Mouse (Mus musculus) right cerebral cortex, adult 18-20 months (tissue): ENCODE results near the gene Pigr.
A peak's percentile ranks its signal among the peaks of the same experiment; 100 is the strongest.

Experiments
- DNase-seq: peaks from one replicate; pipeline ENCODE4 v3.0.0; 2022; ENCODE audit warnings: mixed read lengths

The Pigr gene

GRCm38 (mm10) chr1:130829906-130830830 is 3.7 kb downstream of the Pigr start:
- DNase-seq = no peak

GRCm38 (mm10) chr1:130832230-130833149 is 6.0 kb downstream of the Pigr start:
- no peak for DNase-seq

GRCm38 (mm10) chr1:130835161-130835936 is 8.9 kb downstream of the Pigr start:
- no peak for DNase-seq

DNA sequence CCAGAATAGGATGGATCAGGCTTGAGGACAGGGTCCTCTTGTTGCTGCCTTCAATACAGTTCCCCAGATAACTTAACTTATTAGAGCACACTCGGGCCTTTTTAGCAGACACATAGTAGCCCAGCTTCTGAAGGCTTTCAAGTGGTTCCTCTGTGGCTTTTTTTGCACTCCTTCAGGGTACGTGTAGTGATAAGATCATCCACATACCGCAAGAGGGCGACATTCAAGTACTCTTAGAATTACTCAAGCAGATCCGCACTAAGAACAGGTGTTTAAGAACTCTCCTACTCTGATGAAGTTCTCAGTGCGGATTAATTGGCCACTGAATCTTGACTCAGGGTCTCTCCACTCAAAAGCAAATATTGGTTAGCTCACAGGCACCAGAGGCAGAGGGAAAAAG is 11.8 kb downstream of the Pigr start:
- no peak for DNase-seq

DNA sequence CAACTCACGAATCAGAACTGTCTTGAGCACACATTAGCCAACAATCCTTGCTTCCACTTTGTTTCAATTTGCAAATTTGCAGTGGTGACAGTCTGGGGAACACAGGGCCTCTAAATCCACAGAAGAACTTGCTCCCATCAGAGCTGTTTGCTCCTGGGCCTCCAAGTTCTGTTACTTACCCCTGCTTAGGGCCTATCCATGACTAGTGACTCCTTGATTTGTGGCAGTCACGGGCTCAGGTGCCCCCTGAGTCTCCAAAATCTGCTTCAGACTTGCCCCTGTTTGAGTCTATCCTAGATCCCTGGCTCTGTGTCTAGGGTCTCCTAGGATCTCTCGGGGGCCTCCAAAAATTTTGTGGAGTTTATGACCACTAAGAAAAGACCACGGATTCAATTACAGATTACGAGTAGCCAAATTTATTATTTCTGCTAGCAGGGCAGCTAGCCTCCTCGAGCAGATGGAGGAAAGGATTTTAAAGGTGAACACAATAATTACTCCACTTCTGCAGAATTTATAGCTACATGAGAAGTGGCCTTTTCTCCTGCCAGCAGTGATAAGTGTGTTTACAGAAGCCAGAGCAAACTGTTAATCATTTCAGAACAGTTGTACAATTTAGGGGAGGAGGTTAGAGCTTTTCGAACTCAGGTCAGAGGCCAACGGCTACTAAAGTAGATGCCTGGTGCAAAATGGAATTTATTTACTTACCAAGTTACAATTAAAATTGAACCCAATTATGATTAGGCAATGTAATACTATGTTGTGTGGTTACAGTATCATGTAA is 14.3 kb downstream of the Pigr start:
- no peak for DNase-seq

DNA sequence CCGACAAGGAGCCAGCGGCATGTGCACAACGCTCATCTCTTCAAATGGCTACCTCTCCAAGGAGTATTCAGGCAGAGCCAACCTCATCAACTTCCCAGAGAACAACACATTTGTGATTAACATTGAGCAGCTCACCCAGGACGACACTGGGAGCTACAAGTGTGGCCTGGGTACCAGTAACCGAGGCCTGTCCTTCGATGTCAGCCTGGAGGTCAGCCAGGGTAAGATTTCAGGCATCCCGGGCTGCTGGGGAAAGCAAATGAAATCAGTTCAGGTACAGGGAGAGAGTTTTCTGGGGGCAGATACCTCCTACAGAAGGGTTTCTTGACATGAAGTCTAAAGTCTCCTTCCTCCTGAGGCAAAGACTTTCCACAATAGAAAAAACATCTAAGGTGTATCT is 15.1 kb downstream of the Pigr start:
- no peak for DNase-seq

DNA sequence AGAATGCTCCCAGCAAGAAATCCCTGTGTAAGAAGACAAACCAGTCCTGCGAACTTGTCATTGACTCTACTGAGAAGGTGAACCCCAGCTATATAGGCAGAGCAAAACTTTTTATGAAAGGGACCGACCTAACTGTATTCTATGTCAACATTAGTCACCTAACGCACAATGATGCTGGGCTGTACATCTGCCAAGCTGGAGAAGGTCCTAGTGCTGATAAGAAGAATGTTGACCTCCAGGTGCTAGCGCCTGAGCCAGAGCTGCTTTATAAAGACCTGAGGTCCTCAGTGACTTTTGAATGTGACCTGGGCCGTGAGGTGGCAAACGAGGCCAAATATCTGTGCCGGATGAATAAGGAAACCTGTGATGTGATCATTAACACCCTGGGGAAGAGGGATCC is 18.0 kb downstream of the Pigr start:
- no peak for DNase-seq

DNA sequence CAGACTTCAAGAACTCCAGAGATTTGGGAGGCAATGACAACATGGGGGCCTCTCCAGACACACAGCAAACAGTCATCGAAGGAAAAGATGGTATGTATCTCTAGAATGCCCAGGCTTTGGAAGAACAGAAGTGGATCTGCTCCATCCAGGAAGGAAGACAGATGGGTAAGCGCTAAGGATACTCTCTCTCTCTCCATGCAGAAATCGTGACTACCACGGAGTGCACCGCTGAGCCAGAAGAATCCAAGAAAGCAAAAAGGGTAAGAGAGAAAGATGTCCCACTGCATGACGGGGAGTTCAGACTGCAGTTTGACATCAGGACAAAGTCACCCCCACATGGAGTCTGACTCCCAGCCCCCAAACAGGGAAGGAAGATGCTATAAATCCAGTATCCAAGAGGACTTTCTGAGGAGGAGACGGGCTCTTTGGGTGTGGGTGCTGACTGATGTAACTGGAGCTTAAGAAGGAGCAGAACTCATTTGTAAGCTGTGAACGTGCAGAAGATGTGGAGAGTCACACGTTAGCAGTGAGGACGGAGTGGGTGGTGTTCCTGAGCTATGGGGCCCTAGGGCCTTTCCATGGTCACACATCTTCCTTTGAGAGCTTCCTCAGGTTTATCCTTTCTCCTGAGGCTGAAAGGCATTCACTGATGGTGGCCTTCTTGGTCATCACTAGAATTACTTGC is 23.2 kb downstream of the Pigr start:
- peak; percentile 25 for DNase-seq

- no peak for DNase-seq
Observed at GRCm38 (mm10) chr1:130850405-130850804, 23.9 kb downstream of the Pigr start.

DNA sequence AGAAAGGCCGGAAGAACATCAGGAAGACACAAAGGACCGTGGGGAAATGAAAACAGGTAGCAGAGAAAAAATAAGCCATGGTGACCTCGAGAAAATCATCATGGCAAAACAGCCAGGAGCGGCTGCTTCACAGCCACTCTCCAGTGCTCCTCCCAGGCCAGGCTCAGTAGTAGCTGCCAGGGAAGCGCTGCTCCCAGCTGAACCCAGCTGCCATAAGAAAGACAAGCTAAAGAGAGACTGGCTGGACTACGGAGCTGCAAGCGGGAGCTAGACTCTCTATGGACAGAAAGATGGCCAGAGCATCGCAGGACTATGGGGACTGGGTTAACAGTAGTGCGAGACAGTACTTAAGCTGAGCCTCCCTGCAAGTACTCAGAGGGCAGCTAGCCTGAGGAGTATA is 28.3 kb downstream of the Pigr start:
- no peak for DNase-seq

GRCm38 (mm10) chr1:130855723-130856122 is 29.2 kb downstream of the Pigr start:
- no peak for DNase-seq

- DNase-seq = no peak
Observed at GRCm38 (mm10) chr1:130857456-130857855, 31.0 kb downstream of the Pigr start.

- no peak for DNase-seq
Observed at GRCm38 (mm10) chr1:130864238-130864637, 37.8 kb downstream of the Pigr start.

GRCm38 (mm10) chr1:130864741-130865140 is 38.3 kb downstream of the Pigr start:
- no peak for DNase-seq

GRCm38 (mm10) chr1:130865541-130866221 is 39.2 kb downstream of the Pigr start, which contains the start of gene Fcmr:
Gene Fcmr (plus strand): TSS chr1:130865669.
- DNase-seq = no peak

DNA sequence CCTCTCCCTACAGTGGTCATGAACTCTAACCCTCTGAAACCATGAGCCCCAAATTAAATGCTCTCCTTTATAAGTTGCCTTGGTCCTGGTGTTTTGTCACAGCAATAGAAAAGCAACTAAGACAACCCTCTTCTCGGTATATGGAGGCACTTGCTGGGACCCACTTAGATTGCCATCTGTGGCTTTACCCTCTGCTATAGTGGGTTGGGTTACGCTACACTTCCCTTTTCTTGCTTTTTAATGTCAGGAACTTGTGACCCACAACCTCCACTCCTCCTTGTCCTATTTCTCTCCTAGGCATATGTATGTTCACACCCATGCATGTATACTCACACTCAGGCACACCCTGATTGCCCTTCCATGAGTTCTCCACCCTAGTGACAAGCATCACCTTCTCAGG is 46.4 kb downstream of the Pigr start:
- DNase-seq = no peak

GRCm38 (mm10) chr1:130875139-130875538 is 48.7 kb downstream of the Pigr start:
- DNase-seq = peak; percentile 43

GRCm38 (mm10) chr1:130875910-130876309 is 49.4 kb downstream of the Pigr start:
- no peak for DNase-seq

- DNase-seq = peak; percentile 60
Observed at GRCm38 (mm10) chr1:130876931-130877509, 50.5 kb downstream of the Pigr start.

DNA sequence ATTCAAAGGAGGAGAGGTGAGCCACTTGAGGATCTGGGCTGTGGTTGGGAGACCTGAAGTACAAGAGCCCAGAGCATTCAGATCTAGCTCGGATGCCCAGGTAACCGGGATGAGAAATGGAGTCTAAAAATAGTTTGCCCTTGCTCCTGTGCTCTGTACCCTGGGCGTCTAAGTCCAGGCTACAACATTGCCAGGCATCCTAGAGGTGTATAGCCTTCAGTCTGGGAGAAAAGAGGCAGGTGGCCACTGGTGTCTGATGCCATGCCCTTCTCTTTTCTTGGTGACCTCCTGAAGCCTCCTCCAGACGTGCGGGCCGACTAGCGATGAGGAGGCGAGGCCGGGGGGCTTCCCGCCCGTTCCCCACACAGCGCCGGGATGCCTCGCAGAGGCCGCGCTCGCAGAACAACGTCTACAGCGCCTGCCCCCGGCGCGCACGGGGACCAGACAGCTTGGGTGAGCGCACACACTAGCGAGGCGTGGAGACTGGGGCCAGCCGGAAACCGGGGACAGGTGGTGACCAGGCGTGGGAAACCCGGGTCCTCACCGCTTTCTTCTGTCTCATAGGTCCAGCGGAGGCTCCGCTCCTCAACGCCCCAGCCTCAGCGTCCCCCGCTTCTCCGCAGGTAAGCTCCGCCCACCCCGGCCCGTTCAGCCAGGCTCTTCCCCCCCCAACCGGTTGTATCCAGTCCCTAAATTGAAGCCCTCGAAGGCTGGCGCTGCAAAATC is 51.6 kb downstream of the Pigr start:
- DNase-seq = peak; percentile 19
